Mouse (Mus musculus) MEL (cell line): Measurements from ENCODE around the gene Upk1b. TPM values are rescaled to one million over a fixed set of nuclear protein-coding genes. Genes with fewer than 3 reads are reported as not detected.

Source experiments
- DNase-seq: peaks from one replicate; pipeline ENCODE4 v3.0.0; 2011; ENCODE audit warnings: low read depth, low spot score
- H3K27ac ChIP-seq: 2 replicates; pipeline ENCODE4 v1.5.1; 2012; ENCODE audit warnings: low read depth, mild to moderate bottlenecking, control low read depth, low read length, moderate library complexity; ENCODE audit not compliant: control insufficient read depth
- H3K27me3 ChIP-seq, 2 experiments: fragments of 150-350 bp in 1 of 2; sonication (generic) in 1 of 2; 2 replicates each; pipeline ENCODE4 v1.6.1; 2012; ENCODE audit warnings: low read length in 2 of 2, mild to moderate bottlenecking in 2 of 2, improper control_type of control experiment in 1 of 2, moderate library complexity in 1 of 2; ENCODE audit not compliant: insufficient read depth in 2 of 2, control insufficient read depth in 1 of 2
- H3K36me3 ChIP-seq, 2 experiments: 2 replicates each; pipeline ENCODE4 v1.6.1; 2012 to 2014; ENCODE audit warnings: low read length in 2 of 2, improper control_type of control experiment in 1 of 2, inconsistent platforms in 1 of 2, mild to moderate bottlenecking in 1 of 2; ENCODE audit not compliant: insufficient read depth in 2 of 2, control insufficient read depth in 1 of 2
- H3K4me1 ChIP-seq, 2 experiments: fragments of 150-350 bp in 1 of 2; sonication (generic) in 1 of 2; 2 replicates each; pipeline ENCODE4 v1.6.1; 2012; ENCODE audit warnings: low read length in 2 of 2, improper control_type of control experiment in 1 of 2, mild to moderate bottlenecking in 1 of 2; ENCODE audit not compliant: insufficient read depth in 2 of 2, control insufficient read depth in 1 of 2
- H3K4me3 ChIP-seq, 2 experiments: fragments of 150-350 bp in 1 of 2; sonication (generic) in 1 of 2; 2 replicates each; pipeline ENCODE4 v1.5.1; 2012; ENCODE audit warnings: low read depth in 2 of 2, low read length in 2 of 2, mild to moderate bottlenecking in 2 of 2, moderate library complexity in 2 of 2, control low read depth in 1 of 2, improper control_type of control experiment in 1 of 2; ENCODE audit not compliant: control insufficient read depth in 1 of 2, insufficient read depth in 1 of 2
- H3K79me2 ChIP-seq: 2 replicates; pipeline ENCODE4 v1.6.1; 2012; ENCODE audit warnings: mild to moderate bottlenecking, low read length, moderate library complexity; ENCODE audit not compliant: control insufficient read depth, poor library complexity, insufficient read depth
- H3K9ac ChIP-seq: 2 replicates; pipeline ENCODE4 v1.6.1; 2012; ENCODE audit warnings: low read depth, mild to moderate bottlenecking, control low read depth, low read length, moderate library complexity; ENCODE audit not compliant: control insufficient read depth, poor library complexity, severe bottlenecking
- H3K9me3 ChIP-seq: fragments of 150-350 bp; sonication (generic); replicated peaks from 2 replicates; pipeline ENCODE4 v1.6.1; 2012; ENCODE audit warnings: mild to moderate bottlenecking, low read length, improper control_type of control experiment, moderate library complexity; ENCODE audit not compliant: insufficient read depth
- CHD1 ChIP-seq: IDR thresholded peaks from 2 replicates; pipeline ENCODE4 v1.6.1; 2012; ENCODE audit warnings: low read depth, mild to moderate bottlenecking, inconsistent platforms, low read length, improper control_type of control experiment
- CTCF ChIP-seq, 3 experiments: IDR thresholded peaks in 2 of 3; conservative IDR thresholded peaks in 1 of 3; 2 replicates each; pipeline ENCODE4 v1.5.1; 2011 to 2012; ENCODE audit warnings: low read length in 3 of 3, low read depth in 2 of 3, mild to moderate bottlenecking in 2 of 3, improper control_type of control experiment in 1 of 3, inconsistent platforms in 1 of 3, mixed read lengths in 1 of 3, moderate library complexity in 1 of 3; ENCODE audit not compliant: control insufficient read depth in 1 of 3, insufficient read depth in 1 of 3, poor library complexity in 1 of 3, severe bottlenecking in 1 of 3
- ELF1 ChIP-seq: IDR thresholded peaks from 2 replicates; pipeline ENCODE4 v1.6.1; 2014; ENCODE audit warnings: low read depth, mild to moderate bottlenecking, inconsistent platforms, low read length, improper control_type of control experiment, moderate library complexity
- GABPA ChIP-seq: IDR thresholded peaks from 2 replicates; pipeline ENCODE4 v1.6.1; 2012; ENCODE audit warnings: low read depth, mild to moderate bottlenecking, inconsistent platforms, low read length, improper control_type of control experiment, moderate library complexity
- HCFC1 ChIP-seq: IDR thresholded peaks from 2 replicates; pipeline ENCODE4 v1.6.1; 2012; ENCODE audit warnings: low read depth, mild to moderate bottlenecking, inconsistent platforms, low read length, improper control_type of control experiment, moderate library complexity
- MAFK ChIP-seq: IDR thresholded peaks from 2 replicates; pipeline ENCODE4 v1.6.1; 2011; ENCODE audit warnings: low read depth, mild to moderate bottlenecking, low read length, improper control_type of control experiment, borderline replicate concordance
- MAZ ChIP-seq: IDR thresholded peaks from 2 replicates; pipeline ENCODE4 v1.6.1; 2012; ENCODE audit warnings: low read depth, mild to moderate bottlenecking, inconsistent platforms, low read length, improper control_type of control experiment
- MEF2A ChIP-seq: IDR thresholded peaks from 2 replicates; pipeline ENCODE4 v1.6.1; 2014; ENCODE audit warnings: low read depth, mild to moderate bottlenecking, inconsistent platforms, low read length, improper control_type of control experiment; ENCODE audit not compliant: poor library complexity, insufficient replicate concordance, severe bottlenecking; ENCODE audit errors: extremely low read depth
- MXI1 ChIP-seq: IDR thresholded peaks from 2 replicates; pipeline ENCODE4 v1.6.1; 2011; ENCODE audit warnings: mild to moderate bottlenecking, low read depth, low read length, improper control_type of control experiment
- MYB ChIP-seq: IDR thresholded peaks from 2 replicates; pipeline ENCODE4 v1.6.1; 2011; ENCODE audit warnings: mild to moderate bottlenecking, low read depth, low read length, improper control_type of control experiment
- MYC ChIP-seq: IDR thresholded peaks from 2 replicates; pipeline ENCODE4 v1.6.1; 2011; ENCODE audit warnings: low read depth, mild to moderate bottlenecking, low read length, improper control_type of control experiment, moderate library complexity
- NELFE ChIP-seq: IDR thresholded peaks from 2 replicates; pipeline ENCODE4 v1.6.1; 2011; ENCODE audit warnings: low read depth, low read length, improper control_type of control experiment
- POLR2A ChIP-seq, 2 experiments: IDR thresholded peaks; 2 replicates each; pipeline ENCODE4 v1.6.1; 2011 to 2012; ENCODE audit warnings: low read length in 2 of 2, mild to moderate bottlenecking in 2 of 2, control low read depth in 1 of 2, improper control_type of control experiment in 1 of 2, low read depth in 1 of 2, moderate library complexity in 1 of 2; ENCODE audit not compliant: control insufficient read depth in 1 of 2, insufficient read depth in 1 of 2, poor library complexity in 1 of 2
- RCOR1 ChIP-seq: IDR thresholded peaks from 2 replicates; pipeline ENCODE4 v1.6.1; 2012; ENCODE audit warnings: low read depth, mild to moderate bottlenecking, inconsistent platforms, low read length, improper control_type of control experiment
- TAL1 ChIP-seq: IDR thresholded peaks from 2 replicates; pipeline ENCODE4 v1.6.1; 2012; ENCODE audit warnings: mild to moderate bottlenecking, inconsistent platforms, low read length, moderate library complexity, mixed read lengths
- TBP ChIP-seq: IDR thresholded peaks from 2 replicates; pipeline ENCODE4 v1.8.0; 2011; ENCODE audit warnings: low read depth, low read length, improper control_type of control experiment
- UBTF ChIP-seq: IDR thresholded peaks from 2 replicates; pipeline ENCODE4 v1.6.1; 2012; ENCODE audit warnings: low read depth, mild to moderate bottlenecking, inconsistent platforms, low read length, improper control_type of control experiment, moderate library complexity, borderline replicate concordance; ENCODE audit not compliant: insufficient read depth
- USF1 ChIP-seq: IDR thresholded peaks from 2 replicates; pipeline ENCODE4 v1.6.1; 2014; ENCODE audit warnings: low read depth, mild to moderate bottlenecking, inconsistent platforms, low read length, improper control_type of control experiment, moderate library complexity
- USF2 ChIP-seq, 2 experiments: IDR thresholded peaks; 2 replicates each; pipeline ENCODE4 v1.6.1; 2011 to 2012; ENCODE audit warnings: improper control_type of control experiment in 2 of 2, low read length in 2 of 2, borderline replicate concordance in 1 of 2, inconsistent platforms in 1 of 2, low read depth in 1 of 2, mild to moderate bottlenecking in 1 of 2; ENCODE audit not compliant: insufficient read depth in 1 of 2
- ZC3H11A ChIP-seq: IDR thresholded peaks from 2 replicates; pipeline ENCODE4 v1.6.1; 2012; ENCODE audit warnings: low read depth, mild to moderate bottlenecking, inconsistent platforms, low read length, improper control_type of control experiment
- ZMIZ1 ChIP-seq: IDR thresholded peaks from 2 replicates; pipeline ENCODE4 v1.6.1; 2012; ENCODE audit warnings: low read depth, mild to moderate bottlenecking, inconsistent platforms, low read length, improper control_type of control experiment, moderate library complexity
- polyA plus RNA-seq, 2 experiments: library from polyadenylated mRNA; stranded (reverse) in 1 of 2; unstranded in 1 of 2; fragments of >175 nt in 1 of 2; fragments of >200 nt in 1 of 2; gene quantifications; 2 replicates each; pipeline versions ENCODE4 v1.2.1 to v1.2.4; 2012; ENCODE audit warnings: low replicate concordance in 2 of 2, low read depth in 1 of 2; ENCODE audit not compliant: insufficient read length in 2 of 2, insufficient read depth in 1 of 2, missing spikeins in 1 of 2
- total RNA-seq: library from RNA; depleted of rRNA; stranded (reverse); fragments of 300-350 nt; gene quantifications from 2 replicates; pipeline ENCODE4 v1.2.3, GENCODE M21; 2012

The Upk1b gene
- total and polyA plus RNA-seq, 3 experiments: not detected

- H3K79me2 ChIP-seq: no peaks in the 10 kb centered on the region
- TF ChIP-seq ZMIZ1 (no peak), MYB (no peak), GABPA (no peak), HCFC1 (no peak), TBP (no peak), MEF2A (no peak), CHD1 (no peak), NELFE (no peak), CTCF (IDR thresholded peaks at IDR 0.05 in 2 of 3, conservative IDR thresholded peaks at IDR 0.05 in 1 of 3; ENCODE audit: control insufficient read depth in 1 of 3, insufficient read depth in 1 of 3, low read depth in 2 of 3, low read length in 3 of 3, poor library complexity in 1 of 3, severe bottlenecking in 1 of 3) (no peak), MAFK (no peak), POLR2A (IDR thresholded peaks at IDR 0.05; ENCODE audit: control insufficient read depth in 1 of 2, insufficient read depth in 1 of 2, low read depth in 1 of 2, low read length in 2 of 2, poor library complexity in 1 of 2) (no peak), ELF1 (no peak), MAZ (no peak), MXI1 (no peak), USF2 (IDR thresholded peaks at IDR 0.05; ENCODE audit: borderline replicate concordance in 1 of 2, insufficient read depth in 1 of 2, low read depth in 1 of 2, low read length in 2 of 2) (no peak), RCOR1 (no peak), MYC (no peak), TAL1 (no peak)
- H3K27ac ChIP-seq: no peak overlapping the region
- H3K4me1 ChIP-seq: no peaks in the 10 kb centered on the region
- no peak for DNase-seq
- H3K9me3 ChIP-seq: no peaks in the 10 kb centered on the region
- H3K27me3 ChIP-seq: no peaks in the 10 kb centered on the region; a peak in 2 of 4 replicates
- no peak overlapping the region for H3K9ac ChIP-seq
- H3K36me3 ChIP-seq: no peaks in the 10 kb centered on the region
- no peak overlapping the region for H3K4me3 ChIP-seq
These were observed 36.6 kb downstream of the Upk1b start for GRCm38 (mm10) chr16:38763508-38763907.

GRCm38 (mm10) chr16:38762401-38762800 is 37.7 kb downstream of the Upk1b start:
- no peak for DNase-seq
- Histone ChIP-seq H3K27me3 (no peaks in the 10 kb centered on the region; a peak in 2 of 4 replicates), H3K27ac (no peak overlapping the region), H3K9ac (no peak overlapping the region), H3K4me1 (no peaks in the 10 kb centered on the region), H3K9me3 (no peaks in the 10 kb centered on the region), H3K79me2 (no peaks in the 10 kb centered on the region), H3K4me3 (no peak overlapping the region), H3K36me3 (no peaks in the 10 kb centered on the region)
- TF ChIP-seq USF1 (no peak), MAZ (no peak), ZC3H11A (no peak), TBP (no peak), UBTF (no peak), MAFK (no peak)
